Mouse (Mus musculus) MN1 (cell line): Measurements from ENCODE around the gene Tent5c.

Experiments
- DNase-seq: peaks from one replicate; pipeline ENCODE4 v3.0.0-alpha.2; 2016; ENCODE audit warnings: low spot score

The Tent5c gene

DNA sequence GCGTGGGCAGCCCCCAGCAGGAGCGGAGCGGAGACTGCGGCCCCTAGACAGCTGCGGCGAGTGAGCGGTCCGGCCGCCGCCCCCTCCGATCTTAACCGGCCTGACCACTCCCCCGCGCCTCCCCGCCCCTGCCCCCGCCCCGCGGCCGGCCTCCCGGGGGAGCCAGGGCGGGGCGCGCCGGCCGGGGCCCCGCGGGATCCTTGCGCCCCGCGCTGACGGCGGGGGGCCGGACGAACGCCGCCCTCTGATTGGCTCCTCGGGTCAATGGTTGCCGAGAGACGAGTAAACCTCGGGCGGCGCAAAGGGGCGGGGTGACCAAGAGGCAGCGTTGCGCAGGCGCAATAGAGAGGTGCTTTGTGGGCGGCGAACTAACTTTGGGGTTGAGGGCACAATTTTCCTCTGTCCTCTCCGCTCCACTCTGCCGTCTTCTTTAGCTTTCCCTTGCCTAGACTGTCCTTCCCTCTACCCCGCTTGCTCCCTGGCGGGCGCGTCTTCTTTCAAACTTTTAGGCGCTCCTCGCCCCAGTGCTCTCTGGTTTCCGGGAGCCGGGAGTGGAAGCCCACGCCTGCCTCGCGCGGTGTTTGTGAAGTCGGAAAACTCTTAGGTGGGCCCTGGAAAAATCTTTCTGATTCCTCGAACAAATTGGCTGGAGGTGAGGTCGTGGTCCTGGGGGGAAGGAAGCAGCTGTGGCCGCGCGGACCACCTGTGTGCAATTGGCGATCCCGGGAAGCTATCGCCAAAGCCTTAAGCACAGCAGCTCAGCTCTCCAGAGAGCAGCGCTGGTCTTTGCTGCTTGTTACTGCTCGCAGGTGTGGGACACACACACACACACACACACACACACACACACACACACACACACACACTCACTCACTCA is at the start of gene Tent5c:
Gene Tent5c (minus strand): TSS at position 192 of the 877 bp plus-strand sequence.
- no peak for DNase-seq

- no peak for DNase-seq
These were observed 47.6 kb upstream of the Tent5c start for GRCm38 (mm10) chr3:100536686-100537085.

GRCm38 (mm10) chr3:100535902-100536301 is 46.8 kb upstream of the Tent5c start:
- DNase-seq = no peak

DNA sequence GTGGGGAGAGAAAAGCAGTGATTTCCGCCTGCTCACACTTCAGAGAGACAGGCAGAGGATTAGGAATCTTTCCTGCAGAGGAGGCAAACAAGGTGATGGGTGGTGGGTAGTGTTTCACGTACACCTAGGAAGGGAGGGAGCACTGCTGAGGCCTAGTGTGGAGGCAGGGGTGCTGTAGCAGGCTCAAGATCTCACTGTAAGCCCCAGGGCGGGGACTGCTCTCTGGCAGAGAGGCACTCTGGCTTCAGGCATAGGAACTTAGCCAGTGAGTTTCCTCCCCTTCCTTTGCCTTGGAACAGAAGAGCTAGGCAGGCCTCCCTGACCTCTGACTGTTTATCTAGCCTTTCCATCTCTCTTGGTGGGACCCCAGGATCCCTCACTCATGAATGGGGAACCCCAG is 46.2 kb upstream of the Tent5c start:
- DNase-seq = no peak

DNA sequence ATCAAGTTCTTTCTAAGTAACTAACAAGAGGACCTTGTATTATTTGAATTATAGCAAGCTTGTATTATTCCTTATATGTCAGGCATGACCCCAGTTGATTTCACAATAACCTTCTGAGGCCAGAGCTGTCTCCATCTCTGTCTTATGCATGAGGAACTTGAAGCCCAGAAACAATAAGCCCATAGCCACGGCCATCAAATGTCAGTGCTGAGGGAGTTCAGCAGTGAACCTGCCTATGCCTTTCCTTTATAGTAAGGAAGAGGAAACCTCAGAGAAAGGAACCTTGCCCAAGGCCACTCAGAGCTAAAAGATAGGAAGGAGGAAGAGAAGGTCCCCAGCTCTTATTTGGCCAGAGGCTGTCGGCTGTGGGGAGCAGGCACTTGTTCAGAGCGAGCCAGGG is 45.3 kb upstream of the Tent5c start:
- no peak for DNase-seq

GRCm38 (mm10) chr3:100533429-100533828 is 44.3 kb upstream of the Tent5c start:
- DNase-seq = no peak

GRCm38 (mm10) chr3:100530919-100531318 is 41.8 kb upstream of the Tent5c start:
- no peak for DNase-seq

- DNase-seq = no peak
These were observed 41.2 kb upstream of the Tent5c start for GRCm38 (mm10) chr3:100530244-100530788.

GRCm38 (mm10) chr3:100522671-100523070 is 33.5 kb upstream of the Tent5c start:
- DNase-seq = no peak

GRCm38 (mm10) chr3:100521626-100522025 is 32.5 kb upstream of the Tent5c start:
- DNase-seq = no peak

DNA sequence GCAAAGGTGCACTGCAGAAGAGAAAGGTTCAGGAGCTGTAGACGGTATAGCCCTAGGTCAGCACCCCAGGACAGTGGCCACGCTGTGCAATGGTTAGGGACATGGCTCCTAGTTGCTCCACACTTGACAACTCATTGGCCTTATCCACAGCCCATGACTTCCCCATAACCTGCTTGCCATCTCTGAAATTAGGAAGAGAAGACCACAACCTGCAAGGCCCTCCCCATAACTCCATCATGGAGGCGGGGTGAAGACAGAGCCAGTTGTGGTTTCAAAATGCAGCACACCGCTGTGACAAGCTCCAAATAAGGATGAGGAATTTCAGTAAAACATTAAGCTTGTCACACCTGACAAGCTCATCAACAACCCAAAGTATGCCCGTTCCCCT is 26.6 kb upstream of the Tent5c start:
- no peak for DNase-seq

DNA sequence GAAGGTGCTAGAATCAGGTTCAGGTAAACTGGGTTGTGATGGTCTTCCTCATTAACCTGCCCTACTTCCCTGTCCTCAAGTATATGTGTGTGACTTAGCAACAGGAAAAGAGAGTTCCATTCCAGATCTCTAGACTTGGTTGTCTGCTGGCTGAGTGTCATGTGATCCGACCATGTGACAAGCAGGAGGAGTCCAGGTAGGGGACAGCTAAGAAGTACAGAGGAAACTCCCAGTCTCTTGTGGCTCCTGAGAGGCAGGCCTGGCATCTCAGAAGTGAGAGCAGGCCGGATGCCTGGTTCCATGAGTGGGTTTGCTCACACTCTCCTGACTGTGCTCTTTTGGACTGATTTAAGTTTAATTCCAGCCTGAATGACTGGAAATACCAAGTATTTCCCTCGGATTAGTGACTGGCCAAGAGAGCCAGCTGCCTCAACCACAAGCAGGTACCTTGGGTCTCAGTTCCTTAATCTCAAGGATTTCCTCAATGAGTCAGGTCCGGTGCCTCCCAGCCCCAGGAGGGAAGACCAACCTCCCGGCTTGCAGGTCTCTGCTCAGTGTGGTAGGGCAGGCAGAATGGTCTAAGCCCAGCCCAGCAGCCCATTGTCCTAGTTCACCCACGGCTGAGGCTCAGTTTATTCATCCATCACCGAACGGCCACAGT is 26.1 kb upstream of the Tent5c start:
- no peak for DNase-seq

DNA sequence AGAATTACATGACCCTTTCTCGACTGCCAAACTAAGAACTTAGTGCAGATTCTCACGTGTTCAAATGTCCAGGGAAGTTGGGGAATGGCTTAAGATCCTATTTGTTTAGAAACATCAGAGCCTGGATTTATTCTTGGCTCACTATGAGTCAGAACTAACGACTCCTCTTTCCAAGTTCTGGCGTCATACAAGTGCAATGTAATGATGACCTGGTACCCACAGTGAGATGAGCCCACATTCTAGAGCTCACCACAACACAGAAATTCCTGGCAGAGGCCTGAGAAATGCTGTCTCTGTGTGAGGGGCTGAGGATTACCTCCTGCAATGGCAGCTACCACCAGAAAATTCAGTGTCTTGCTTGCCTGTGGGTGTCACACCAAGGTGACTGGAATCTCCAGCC is 18.1 kb upstream of the Tent5c start:
- DNase-seq = no peak

- DNase-seq = no peak
These were observed 17.6 kb upstream of the Tent5c start for GRCm38 (mm10) chr3:100506715-100507114.

- DNase-seq = no peak
These were observed 14.8 kb upstream of the Tent5c start for GRCm38 (mm10) chr3:100503882-100504281.

- DNase-seq = no peak
These were observed 13.4 kb upstream of the Tent5c start for GRCm38 (mm10) chr3:100502516-100502915.

DNA sequence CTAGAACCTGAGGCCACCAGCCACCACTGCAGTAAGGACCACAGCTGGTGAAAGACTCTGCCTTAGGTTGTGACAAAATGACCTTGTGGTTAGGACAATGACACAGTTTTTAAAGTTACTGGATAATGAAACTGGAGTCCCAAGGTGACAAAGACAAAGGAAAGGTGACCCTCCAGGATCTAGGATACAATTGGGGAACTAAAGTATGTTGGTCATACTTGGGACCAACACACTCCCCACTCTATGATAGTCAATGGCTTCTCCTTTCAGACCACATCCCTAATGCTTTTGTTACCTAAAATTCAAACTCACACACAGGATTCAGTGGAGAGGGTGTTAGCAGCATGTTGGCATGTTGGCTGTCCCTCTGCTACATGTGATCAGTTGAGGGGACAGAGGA is 12.8 kb upstream of the Tent5c start:
- no peak for DNase-seq

DNA sequence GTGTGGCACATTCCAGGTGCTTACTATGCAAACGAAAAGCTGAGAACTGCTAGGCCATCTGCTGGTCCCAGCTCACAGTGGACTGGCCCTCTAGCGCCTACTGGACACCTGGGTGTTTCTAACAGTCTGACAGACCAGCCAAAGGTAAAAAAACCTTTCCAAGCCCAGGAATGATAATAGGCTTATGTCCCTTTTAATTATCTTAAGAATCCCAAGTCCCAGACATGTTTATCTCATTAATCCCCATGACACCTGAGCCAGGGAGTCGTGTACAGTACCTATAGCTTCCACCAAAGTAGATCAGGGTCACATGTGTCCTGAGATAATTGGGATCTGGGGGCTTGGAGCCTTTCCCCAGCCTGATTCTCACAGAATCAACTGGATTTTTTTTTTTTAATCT is 7.0 kb upstream of the Tent5c start:
- DNase-seq = no peak

DNA sequence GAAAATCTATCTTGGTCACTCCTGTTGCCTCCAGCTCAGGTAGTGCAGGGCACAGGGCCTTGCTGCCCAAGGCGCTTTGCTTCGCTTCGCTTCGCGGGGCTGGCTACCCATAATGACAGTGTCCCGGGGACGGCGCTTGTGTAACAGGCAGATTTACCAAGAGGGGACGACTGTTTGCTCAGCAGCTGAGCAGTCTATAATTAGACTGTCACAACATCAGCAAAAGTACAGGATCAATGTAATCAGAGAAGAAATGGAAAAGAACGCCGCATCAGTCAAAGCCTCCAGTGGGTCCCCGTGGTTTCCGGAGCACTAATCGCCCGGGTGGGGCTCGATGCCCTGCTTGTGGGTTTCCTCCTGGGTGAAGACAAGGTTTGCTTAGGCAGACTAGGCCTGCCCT is 6.3 kb upstream of the Tent5c start:
- no peak for DNase-seq

GRCm38 (mm10) chr3:100494912-100495311 is 5.8 kb upstream of the Tent5c start:
- no peak for DNase-seq

DNA sequence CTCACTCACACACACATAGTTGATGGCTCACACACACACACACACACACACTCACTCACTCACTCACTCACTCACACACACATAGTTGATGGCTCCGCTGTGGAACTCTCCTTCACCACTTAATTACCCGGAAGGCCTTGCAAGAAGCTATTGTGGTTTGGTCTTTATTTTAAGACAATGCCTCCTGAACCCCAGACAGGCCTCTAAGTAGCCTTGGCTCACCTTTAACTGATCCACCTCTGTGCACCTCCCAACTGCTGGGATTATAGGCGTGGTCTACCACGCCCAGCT is 831 bp upstream of the Tent5c start:
- no peak for DNase-seq

DNA sequence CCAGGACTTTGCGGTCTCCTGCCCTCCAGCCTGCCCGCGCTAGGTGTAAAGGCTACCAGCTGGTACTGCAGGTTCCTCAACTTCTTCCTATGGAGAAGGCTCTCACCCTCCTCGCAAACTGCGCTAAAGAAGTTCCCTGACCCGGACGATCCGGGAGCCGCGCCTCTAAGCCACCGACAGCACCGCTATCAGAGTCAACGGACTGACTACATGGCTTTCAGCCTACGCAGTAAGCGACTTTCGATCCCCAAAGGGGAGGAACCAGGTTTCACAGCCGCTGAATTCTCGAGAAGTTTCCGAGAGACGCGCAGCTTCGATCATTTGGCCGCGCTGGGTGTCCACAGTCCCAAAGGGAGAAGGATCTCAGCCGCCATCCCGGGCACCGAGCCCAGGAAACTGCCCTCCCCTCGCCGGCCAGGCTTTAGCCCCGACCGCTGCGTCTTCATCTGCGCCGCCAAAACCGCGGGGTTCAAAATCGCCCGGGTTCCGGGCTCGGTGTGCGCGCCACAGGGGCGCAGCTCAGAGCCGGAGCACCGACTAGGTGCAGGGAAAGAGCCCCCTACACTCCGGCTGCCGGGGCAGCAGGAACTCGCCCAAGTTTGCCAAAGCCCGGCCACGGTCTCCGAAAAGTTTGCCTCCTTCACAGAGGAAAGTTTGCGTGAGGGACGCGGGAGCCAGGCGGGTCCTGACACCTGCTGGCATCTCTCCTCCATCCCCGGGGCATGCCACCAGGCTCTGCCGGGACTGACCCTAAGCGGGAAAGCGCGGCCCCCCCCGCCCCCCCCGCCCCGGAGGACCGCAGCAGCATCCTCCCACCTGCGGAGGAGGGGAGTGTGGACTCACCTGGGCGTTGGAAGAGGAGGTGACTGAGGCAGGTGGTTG is 632 bp downstream of the Tent5c start:
- no peak for DNase-seq

- DNase-seq = no peak
These were observed 2.1 kb downstream of the Tent5c start for GRCm38 (mm10) chr3:100487046-100487445.
